Mouse (Mus musculus): ENCODE measurements around the gene Mapk8. TPM values are rescaled to one million over a fixed set of nuclear protein-coding genes. Genes with fewer than 3 reads are reported as not detected.

Mapk8 gene
- polyA plus RNA-seq, 1 experiment from 2014 or later, result 41.2 TPM

DNA sequence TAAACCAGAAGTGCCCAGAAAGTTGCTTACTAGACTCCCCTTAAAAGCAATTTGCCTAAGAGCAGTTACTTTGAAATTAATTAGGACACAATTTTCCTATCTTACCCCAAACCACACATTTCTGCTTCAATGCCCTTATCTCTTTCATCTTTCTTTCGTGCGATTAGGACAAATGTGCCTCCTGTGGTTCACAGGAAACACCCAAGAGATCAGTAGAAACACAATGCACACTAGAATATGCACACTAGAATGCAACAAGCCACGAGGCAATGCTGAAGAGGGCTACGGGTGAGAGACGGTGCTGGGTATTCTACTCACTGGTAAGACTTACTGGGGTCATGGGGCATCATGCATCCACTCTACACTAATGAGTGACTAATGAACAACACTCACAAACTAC lies 68.2 kb downstream of the Mapk8 start:
- H3K27me3 ChIP-seq, result no peaks in the 10 kb centered on the region
- H3K27ac ChIP-seq (replicated peaks), result no peak overlapping the region
- H3K4me3 ChIP-seq, result no peak overlapping the region
- H3K36me3 ChIP-seq, result peaks cover 46% of the 10 kb centered on the region
- no peak overlapping the region for H3K9ac ChIP-seq
- 79% methylated on average over 5 of the region's 5 CpGs for WGBS
- H3K9me3 ChIP-seq, result no peaks in the 10 kb centered on the region
- no peak for ATAC-seq (ENCODE audit: low read depth)
- no peak overlapping the region for H3K4me2 ChIP-seq
- no peaks in the 10 kb centered on the region for H3K4me1 ChIP-seq (replicated peaks)

DNA sequence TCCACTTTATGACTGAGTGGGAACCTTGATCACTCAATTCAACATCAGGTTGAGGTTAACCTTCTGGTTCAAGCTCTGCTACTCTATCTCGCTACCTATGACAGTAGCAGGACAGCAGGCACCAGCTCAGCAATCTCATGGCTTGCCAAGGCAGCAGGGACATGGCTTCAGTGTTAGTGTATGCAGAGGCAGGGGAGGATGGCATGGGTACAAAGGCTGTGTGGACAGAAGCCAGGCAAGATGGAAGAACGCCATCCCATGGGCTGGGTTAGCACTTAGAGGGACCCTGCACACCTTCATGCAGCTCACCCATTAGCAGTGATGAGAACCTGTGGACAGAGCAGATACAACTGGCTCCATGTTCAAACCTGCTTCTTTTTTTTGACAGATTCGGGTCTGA lies 69.7 kb downstream of the Mapk8 start:
- H3K9ac ChIP-seq, result no peak overlapping the region
- H3K36me3 ChIP-seq, result peaks cover 32% of the 10 kb centered on the region
- no peak overlapping the region for H3K27ac ChIP-seq (replicated peaks)
- H3K4me1 ChIP-seq (replicated peaks), result no peaks in the 10 kb centered on the region
- no peak for ATAC-seq (ENCODE audit: low read depth)
- H3K9me3 ChIP-seq, result no peaks in the 10 kb centered on the region
- no peak overlapping the region for H3K4me3 ChIP-seq
- no peak overlapping the region for H3K4me2 ChIP-seq
- no peaks in the 10 kb centered on the region for H3K27me3 ChIP-seq
- WGBS, result 95% methylated on average over 3 of the region's 3 CpGs

DNA sequence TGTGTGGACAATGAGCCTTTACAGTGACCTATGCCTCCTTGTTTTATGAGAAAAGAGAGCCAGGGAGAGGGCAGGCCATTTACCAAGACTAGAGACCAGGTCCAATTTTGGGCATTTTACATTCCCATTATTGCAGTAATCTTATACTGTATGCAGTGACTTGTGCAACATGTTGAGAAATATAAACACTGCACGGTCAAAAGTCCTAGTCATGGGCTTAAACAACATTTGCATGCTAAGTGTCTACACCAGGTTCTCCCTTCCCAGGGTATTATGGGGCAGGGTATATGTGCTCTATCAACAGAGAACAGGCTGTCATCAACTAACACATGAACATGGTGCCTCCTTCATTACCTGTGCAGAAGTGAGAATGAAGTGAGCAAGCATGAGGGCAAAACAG lies 72.9 kb downstream of the Mapk8 start:
- H3K27me3 ChIP-seq, result no peaks in the 10 kb centered on the region
- H3K9ac ChIP-seq, result no peak overlapping the region
- H3K36me3 ChIP-seq, result peaks cover 13% of the 10 kb centered on the region; the same call in 1 of the 2 replicates
- no peak overlapping the region for H3K4me3 ChIP-seq
- no peak overlapping the region for H3K4me2 ChIP-seq
- no peak for ATAC-seq (ENCODE audit: low read depth)
- H3K9me3 ChIP-seq, result no peaks in the 10 kb centered on the region
- 92% methylated on average over 1 of the region's 1 CpGs for WGBS
- H3K4me1 ChIP-seq (replicated peaks), result peaks cover 10% of the 10 kb centered on the region; the same call in 1 of the 2 replicates
- H3K27ac ChIP-seq (replicated peaks), result no peak overlapping the region

DNA sequence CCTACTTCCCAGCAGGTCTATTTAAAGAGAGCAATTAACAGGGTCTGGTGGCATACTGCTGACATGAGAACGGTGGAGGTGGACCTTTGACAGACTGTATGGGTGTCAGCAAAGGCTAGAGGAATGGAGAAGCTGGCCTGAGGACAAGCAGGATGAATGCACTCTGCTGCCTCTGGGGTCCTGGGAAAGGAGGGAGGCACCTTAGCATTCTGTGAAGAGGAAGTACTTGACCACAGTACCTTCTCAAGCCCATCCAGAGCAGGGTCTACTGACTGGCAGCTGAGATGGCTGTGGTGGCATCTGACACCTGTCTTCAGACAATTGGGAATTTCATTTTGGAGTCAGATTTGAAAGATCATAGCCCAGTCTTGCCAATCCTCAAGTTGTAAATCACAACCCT lies 73.7 kb downstream of the Mapk8 start:
- H3K4me1 ChIP-seq (replicated peaks), result peaks cover 10% of the 10 kb centered on the region; the same call in 1 of the 2 replicates
- H3K4me3 ChIP-seq, result no peak overlapping the region
- H3K27me3 ChIP-seq, result no peaks in the 10 kb centered on the region
- no peak overlapping the region for H3K27ac ChIP-seq (replicated peaks)
- H3K9me3 ChIP-seq, result no peaks in the 10 kb centered on the region
- ATAC-seq (ENCODE audit: low read depth), result no peak
- 0 out of 2 replicates have a peak, but pooled peaks cover 12% of the 10 kb centered on the region for H3K36me3 ChIP-seq
- no peak overlapping the region for H3K4me2 ChIP-seq
- H3K9ac ChIP-seq, result no peak overlapping the region
- 50% methylated on average over 1 of the region's 1 CpGs for WGBS

DNA sequence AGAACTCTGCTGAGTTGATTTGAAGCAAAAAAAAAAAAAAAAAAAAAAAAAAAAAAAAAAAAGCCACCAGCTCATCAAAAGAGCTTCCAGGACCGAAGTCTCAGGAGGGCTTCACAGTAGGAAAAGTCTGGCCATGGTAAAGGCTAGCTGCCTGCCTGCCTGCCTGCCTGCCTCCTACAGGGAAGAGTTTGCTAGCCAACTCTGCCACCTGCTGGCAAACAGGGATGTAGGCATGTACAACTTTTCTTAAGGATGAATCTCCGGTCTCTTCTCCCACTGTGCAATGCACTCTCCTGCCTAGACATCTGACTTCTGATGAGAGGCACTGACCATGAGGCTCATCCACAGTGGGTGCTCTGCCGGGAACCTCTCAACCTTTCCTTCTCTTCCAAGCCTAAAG lies 75.7 kb downstream of the Mapk8 start:
- Histone ChIP-seq H3K27ac (replicated peaks) (no peak overlapping the region), H3K4me1 (replicated peaks) (peaks cover 24% of the 10 kb centered on the region), H3K27me3 (no peaks in the 10 kb centered on the region), H3K9me3 (no peaks in the 10 kb centered on the region), H3K4me3 (no peak overlapping the region), H3K4me2 (no peak overlapping the region), H3K9ac (no peak overlapping the region), H3K36me3 (0 out of 2 replicates have a peak, but pooled peaks cover 9% of the 10 kb centered on the region)
- ATAC-seq (ENCODE audit: low read depth), result peak; percentile 34
- WGBS, result 11% methylated on average over 3 of the region's 3 CpGs

DNA sequence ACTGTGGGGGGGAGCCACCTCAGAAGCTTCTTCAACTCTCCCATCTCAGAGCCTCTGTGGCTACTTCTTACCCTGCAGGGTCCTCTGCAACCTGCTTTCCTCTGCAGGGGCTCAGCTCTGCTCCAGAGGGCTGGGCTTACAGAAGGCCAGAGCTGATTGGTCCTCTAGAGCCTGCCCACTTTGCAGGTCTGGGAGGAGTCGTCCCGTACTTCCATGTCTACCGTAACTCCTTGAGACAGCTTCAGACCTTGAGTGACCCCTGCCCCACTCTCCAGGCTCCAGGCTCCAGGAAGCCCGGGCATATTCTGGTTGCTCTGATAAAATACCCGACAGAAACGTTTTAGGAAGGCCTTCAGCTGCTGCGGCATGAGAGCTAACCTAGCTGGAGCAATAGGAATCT lies 76.9 kb downstream of the Mapk8 start:
- H3K4me1 ChIP-seq (replicated peaks), result peaks cover 24% of the 10 kb centered on the region
- H3K4me2 ChIP-seq, result no peak overlapping the region

DNA sequence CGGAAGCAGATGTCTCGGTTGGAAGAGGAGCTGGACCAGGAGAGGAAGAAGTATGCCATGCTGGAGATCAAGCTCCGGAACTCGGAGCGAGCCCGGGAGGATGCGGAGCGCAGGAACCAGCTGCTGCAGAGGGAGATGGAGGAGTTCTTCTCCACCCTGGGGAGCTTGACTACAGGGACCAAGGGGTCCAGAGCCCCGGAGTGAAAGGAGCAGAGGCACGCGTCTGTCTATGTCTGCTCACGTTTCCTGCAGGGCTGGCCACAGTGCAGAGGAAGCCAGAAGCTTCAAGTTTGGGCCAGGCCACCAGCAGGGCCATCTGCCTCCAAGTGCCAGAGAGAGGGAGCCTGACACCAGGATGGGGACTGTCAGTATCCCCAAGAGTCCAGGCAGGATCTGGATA lies 77.6 kb downstream of the Mapk8 start:
- Histone ChIP-seq H3K27me3 (no peaks in the 10 kb centered on the region), H3K9ac (no peak overlapping the region), H3K4me3 (no peak overlapping the region), H3K27ac (replicated peaks) (no peak overlapping the region), H3K4me1 (replicated peaks) (peaks cover 24% of the 10 kb centered on the region), H3K36me3 (no peaks in the 10 kb centered on the region), H3K9me3 (no peaks in the 10 kb centered on the region), H3K4me2 (no peak overlapping the region)
- no peak for ATAC-seq (ENCODE audit: low read depth)
- WGBS, result 83% methylated on average over 12 of the region's 12 CpGs

More for the DNA sequence above, 76.9 kb downstream of the Mapk8 start:
- H3K9me3 ChIP-seq, result no peaks in the 10 kb centered on the region
- 21% methylated on average over 7 of the region's 7 CpGs for WGBS
- no peaks in the 10 kb centered on the region for H3K27me3 ChIP-seq
- no peaks in the 10 kb centered on the region for H3K36me3 ChIP-seq
- H3K9ac ChIP-seq, result no peak overlapping the region
- no peak overlapping the region for H3K4me3 ChIP-seq
- H3K27ac ChIP-seq (replicated peaks), result no peak overlapping the region
- ATAC-seq (ENCODE audit: low read depth), result no peak

DNA sequence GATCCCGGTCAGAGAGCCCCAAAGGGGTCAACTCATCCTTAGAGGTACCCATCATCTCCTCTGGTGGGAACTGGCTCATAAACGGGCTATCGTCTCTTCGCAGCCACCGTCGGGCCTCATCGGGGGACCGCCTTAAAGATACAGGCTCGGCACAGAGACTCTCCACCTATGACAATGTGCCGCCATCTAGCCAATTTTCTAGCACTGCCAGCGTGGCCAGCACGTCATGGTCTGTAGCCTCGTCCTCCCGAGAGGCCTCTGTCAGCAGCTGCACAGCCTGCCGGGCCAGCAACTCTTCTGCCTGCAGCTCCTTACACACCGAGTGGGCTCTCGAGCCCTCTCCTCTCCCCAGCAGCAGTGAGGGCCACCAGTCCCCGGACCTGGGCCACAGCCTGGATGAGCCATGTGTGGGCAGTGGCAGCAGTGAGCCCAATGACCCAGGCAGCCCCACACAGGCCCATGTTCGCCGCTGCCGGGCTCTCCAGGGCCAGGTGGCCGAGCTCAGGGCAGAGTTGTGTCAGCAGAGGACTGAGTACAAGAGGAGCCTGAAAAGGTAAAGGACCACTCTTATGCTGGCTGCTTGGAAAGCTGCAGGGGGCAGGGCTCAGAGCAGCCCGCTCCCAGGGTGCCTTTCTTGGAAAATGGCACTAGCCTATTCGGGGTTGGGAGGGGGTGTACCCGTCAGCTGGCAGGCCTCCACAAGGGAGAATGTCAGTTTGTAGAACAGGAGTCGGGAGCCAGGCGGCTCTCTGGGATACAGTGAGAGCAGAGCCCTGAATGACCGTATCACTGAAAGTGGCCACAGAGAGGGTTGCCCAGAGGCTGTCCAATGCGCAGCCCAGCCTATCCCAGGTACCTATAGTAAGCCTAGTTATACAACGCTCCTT lies 79.8 kb downstream of the Mapk8 start:
- Histone ChIP-seq H3K27ac (replicated peaks) (no peak overlapping the region), H3K36me3 (no peaks in the 10 kb centered on the region)
- ATAC-seq (ENCODE audit: low read depth), result no peak

DNA sequence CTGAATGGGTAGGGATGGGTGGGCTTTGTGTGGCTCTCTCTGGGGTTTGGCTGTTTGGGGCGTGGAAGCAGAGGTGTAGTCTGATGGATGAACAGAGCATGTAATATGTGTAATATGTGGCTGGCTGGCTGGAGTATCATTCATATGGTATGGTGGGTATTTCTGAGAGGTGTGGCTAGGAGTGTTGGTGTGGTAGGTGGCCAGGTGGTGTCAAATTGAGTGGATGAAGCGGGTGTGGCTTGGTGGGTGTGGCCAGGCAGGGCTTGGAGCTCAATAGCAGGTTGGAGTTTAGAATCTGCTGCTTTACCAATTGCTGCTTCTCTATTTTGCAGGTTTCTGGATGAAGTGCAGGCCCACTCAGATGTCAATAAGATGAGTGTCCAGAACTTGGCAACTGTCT lies 82.9 kb downstream of the Mapk8 start:
- Histone ChIP-seq H3K36me3 (no peaks in the 10 kb centered on the region), H3K4me3 (no peak overlapping the region), H3K27me3 (no peaks in the 10 kb centered on the region), H3K4me2 (no peak overlapping the region), H3K9me3 (no peaks in the 10 kb centered on the region), H3K27ac (replicated peaks) (no peak overlapping the region), H3K9ac (no peak overlapping the region), H3K4me1 (replicated peaks) (peaks cover 24% of the 10 kb centered on the region)
- WGBS, result 95% methylated on average over 2 of the region's 2 CpGs
- no peak for ATAC-seq (ENCODE audit: low read depth)

More for the DNA sequence above, 79.8 kb downstream of the Mapk8 start:
- no peak overlapping the region for H3K4me3 ChIP-seq
- 61% methylated on average over 30 of the region's 30 CpGs for WGBS
- no peak overlapping the region for H3K4me2 ChIP-seq
- H3K27me3 ChIP-seq, result no peaks in the 10 kb centered on the region
- H3K4me1 ChIP-seq (replicated peaks), result peaks cover 32% of the 10 kb centered on the region
- no peaks in the 10 kb centered on the region for H3K9me3 ChIP-seq
- no peak overlapping the region for H3K9ac ChIP-seq

DNA sequence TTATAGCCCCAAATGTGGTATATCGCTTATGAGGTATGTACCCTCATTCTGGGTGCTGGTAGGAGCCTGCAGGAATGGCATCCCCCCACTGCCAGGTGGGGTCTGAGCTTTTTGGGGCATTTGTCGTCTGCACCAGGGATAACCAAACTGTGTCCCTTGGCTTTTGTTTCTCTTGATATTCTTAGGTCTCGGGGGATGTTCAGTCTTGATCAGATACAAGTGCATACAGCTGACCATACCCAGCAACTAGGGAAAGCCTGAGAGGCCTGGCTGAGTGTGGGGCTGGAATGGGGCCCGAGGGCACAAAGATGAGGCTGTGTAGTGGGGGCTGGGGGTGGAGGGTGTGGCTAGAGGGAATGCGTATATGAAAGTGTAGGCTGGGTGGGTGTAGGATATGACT lies 83.3 kb downstream of the Mapk8 start:
- Histone ChIP-seq H3K4me2 (no peak overlapping the region), H3K9ac (no peak overlapping the region), H3K9me3 (no peaks in the 10 kb centered on the region), H3K27ac (replicated peaks) (no peak overlapping the region), H3K36me3 (no peaks in the 10 kb centered on the region), H3K4me3 (no peak overlapping the region), H3K27me3 (no peaks in the 10 kb centered on the region), H3K4me1 (replicated peaks) (peaks cover 24% of the 10 kb centered on the region)
- WGBS, result 92% methylated on average over 5 of the region's 5 CpGs
- no peak for ATAC-seq (ENCODE audit: low read depth)

DNA sequence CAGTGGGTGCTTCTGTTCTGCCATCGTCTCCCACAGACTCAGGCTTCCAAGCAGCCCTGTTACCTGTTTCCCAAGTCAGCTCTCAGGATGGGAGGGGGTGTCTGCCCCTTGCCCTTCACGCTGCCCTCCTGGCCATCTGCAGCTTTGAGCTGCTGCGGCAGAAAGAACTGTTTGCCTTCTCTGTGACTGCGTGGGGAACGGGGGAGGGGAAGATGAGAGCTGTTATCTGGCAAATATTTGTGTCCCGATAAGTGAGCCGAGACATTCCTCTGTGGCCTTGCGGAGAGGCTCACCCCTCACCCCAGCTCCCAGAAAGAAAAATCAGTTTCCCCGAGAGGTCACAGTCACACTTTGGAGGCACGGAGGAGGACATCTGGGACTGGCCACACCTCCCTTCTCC lies 84.2 kb downstream of the Mapk8 start:
- H3K36me3 ChIP-seq, result no peaks in the 10 kb centered on the region
- no peak for ATAC-seq (ENCODE audit: low read depth)
- H3K4me3 ChIP-seq, result no peak overlapping the region
- H3K27me3 ChIP-seq, result no peaks in the 10 kb centered on the region
- H3K4me1 ChIP-seq (replicated peaks), result peaks cover 24% of the 10 kb centered on the region
- H3K4me2 ChIP-seq, result no peak overlapping the region
- 0 out of 2 replicates have a peak overlapping the region, but pooled peaks have one; percentile 2 for H3K9ac ChIP-seq
- WGBS, result 48% methylated on average over 10 of the region's 10 CpGs
- no peaks in the 10 kb centered on the region for H3K9me3 ChIP-seq
- H3K27ac ChIP-seq (replicated peaks), result no peak overlapping the region

DNA sequence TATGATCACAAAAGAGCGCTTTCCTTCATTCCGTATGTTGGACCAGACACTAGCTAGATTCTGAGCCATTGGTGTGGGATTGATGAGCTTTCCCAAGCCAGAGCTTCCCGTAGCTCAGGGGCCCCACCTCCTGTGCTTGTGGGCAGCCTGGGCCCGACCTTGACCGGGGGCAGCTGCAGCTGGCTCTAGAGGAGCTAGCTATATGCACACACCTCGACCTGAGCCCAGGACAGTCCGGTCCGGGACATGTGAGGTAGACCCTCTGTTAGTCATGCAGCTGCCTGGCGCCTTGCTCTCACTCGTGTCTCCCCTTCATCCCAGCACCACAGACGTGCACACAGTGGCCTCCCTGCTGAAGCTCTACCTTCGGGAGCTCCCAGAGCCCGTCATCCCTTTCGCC lies 84.8 kb downstream of the Mapk8 start:
- H3K27me3 ChIP-seq, result no peaks in the 10 kb centered on the region
- H3K9ac ChIP-seq, result 0 out of 2 replicates have a peak overlapping the region, but pooled peaks have one; percentile 2
- WGBS, result 69% methylated on average over 14 of the region's 14 CpGs
- no peaks in the 10 kb centered on the region for H3K9me3 ChIP-seq
- H3K27ac ChIP-seq (replicated peaks), result no peak overlapping the region
- no peak overlapping the region for H3K4me3 ChIP-seq
- H3K4me2 ChIP-seq, result no peak overlapping the region
- ATAC-seq (ENCODE audit: low read depth), result no peak
- peaks cover 17% of the 10 kb centered on the region for H3K4me1 ChIP-seq (replicated peaks)
- H3K36me3 ChIP-seq, result no peaks in the 10 kb centered on the region

Data from neural tube, embryonic 13.5 days (tissue).